Mouse (Mus musculus) ES-Bruce4 (cell line): ENCODE measurements around the gene Zfp462.

Experiments used
- EP300 ChIP-seq: IDR thresholded peaks from 2 replicates; pipeline ENCODE4 v1.6.1; 2011; ENCODE audit warnings: low read depth, low read length; ENCODE audit not compliant: insufficient read depth
- POLR2A ChIP-seq: IDR thresholded peaks from one replicate; pipeline ENCODE4 v1.8.1; 2011; ENCODE audit warnings: low read length; ENCODE audit not compliant: insufficient read depth

GRCm38 (mm10) chr4:54967721-54968120, 22.9 kb downstream of the Zfp462 start:
- TF ChIP-seq POLR2A (no peak), EP300 (no peak)
